Mouse (Mus musculus) bone marrow, adult 2 months (tissue): ENCODE data around the gene Synj1. TPM values are rescaled to one million over a fixed set of nuclear protein-coding genes. Genes with fewer than 3 reads are reported as not detected.

ENCODE experiments used
- H3K27ac ChIP-seq: fragments of 200-500 bp; 2 replicates; pipeline ENCODE4 v1.5.1; 2012; ENCODE audit warnings: low read depth, mild to moderate bottlenecking, control low read depth, inconsistent platforms, low read length; ENCODE audit not compliant: control insufficient read depth, poor library complexity, insufficient read depth
- H3K4me1 ChIP-seq: fragments of 200-500 bp; 2 replicates; pipeline ENCODE4 v1.6.1; 2011; ENCODE audit warnings: low read length; ENCODE audit not compliant: control insufficient read depth, insufficient read depth
- H3K4me3 ChIP-seq: fragments of 200-500 bp; replicated peaks from 2 replicates; pipeline ENCODE3; 2011; ENCODE audit warnings: mild to moderate bottlenecking, low read depth, low read length, control low read depth; ENCODE audit not compliant: control insufficient read depth
- CTCF ChIP-seq: fragments of 200-500 bp; IDR thresholded peaks from 2 replicates; pipeline ENCODE4 v1.5.1; 2011; ENCODE audit warnings: low read length, control low read depth; ENCODE audit not compliant: control insufficient read depth, insufficient read depth
- POLR2A ChIP-seq: fragments of 200-500 bp; IDR thresholded peaks from 2 replicates; pipeline ENCODE4 v1.6.1; 2011; ENCODE audit warnings: low read depth, mild to moderate bottlenecking, control low read depth, low read length, borderline replicate concordance; ENCODE audit not compliant: control insufficient read depth
- WGBS: fragments of 180-500 bp; shearing (Covaris S2); methylation state at CpG from one replicate; pipeline ENCODE4 v1.1.7; 2018; 5-methylcytosine and 5-hydroxymethylcytosine counted together
- polyA plus RNA-seq: library from polyadenylated mRNA; stranded (reverse); fragments of >200 nt; gene quantifications from 2 replicates; pipeline ENCODE4 v1.2.4, GENCODE M21; 2011; ENCODE audit warnings: low replicate concordance; ENCODE audit not compliant: missing spikeins, insufficient read depth, insufficient read length

The Synj1 gene
- polyA plus RNA-seq, 1 experiment = 38.2 TPM

DNA sequence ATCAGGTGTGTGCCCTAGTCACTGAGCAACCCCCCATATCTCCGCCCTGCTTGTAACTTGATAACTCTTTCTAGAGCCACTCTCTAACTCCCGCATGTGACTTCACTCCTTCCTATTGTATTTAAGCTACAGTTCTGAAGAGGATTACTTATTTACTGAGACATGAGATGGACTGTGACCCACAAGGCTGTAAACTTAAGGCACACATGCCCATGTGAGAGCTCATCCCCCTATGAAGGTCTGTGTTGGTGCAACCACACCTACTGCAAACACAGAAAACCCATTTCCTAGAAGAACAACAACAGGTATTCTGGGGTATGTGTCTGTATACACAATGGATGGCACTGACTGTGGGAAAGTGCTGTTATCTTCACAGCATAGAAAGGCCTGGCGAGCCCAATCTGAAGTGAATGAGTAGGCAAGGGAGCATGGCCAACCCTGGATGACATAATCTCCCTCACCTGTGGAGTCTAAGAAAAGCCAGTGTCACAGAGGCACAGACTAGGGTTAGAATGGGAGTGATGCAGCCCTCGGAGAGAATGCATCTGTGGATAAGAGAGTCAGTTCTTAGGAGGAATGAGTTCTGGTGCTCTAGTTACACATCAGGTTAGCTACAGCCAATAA, 6.1 kb downstream of the Synj1 start:
- TF ChIP-seq POLR2A (no peak), CTCF (no peak)

GRCm38 (mm10) chr16:91001098-91001497, 10.0 kb downstream of the Synj1 start:
- WGBS = 10% methylated on average over 2 of the region's 2 CpGs
- H3K27ac ChIP-seq = peak overlapping the region; percentile 61; the same call in 1 of the 2 replicates
- TF ChIP-seq CTCF (no peak), POLR2A (no peak)
- peaks cover 1% of the 10 kb centered on the region; the same call in 1 of the 2 replicates for H3K4me1 ChIP-seq
- H3K4me3 ChIP-seq = no peak overlapping the region

More for the DNA sequence above, 6.1 kb downstream of the Synj1 start:
- Histone ChIP-seq H3K27ac (no peak overlapping the region), H3K4me3 (no peak overlapping the region), H3K4me1 (peaks cover 1% of the 10 kb centered on the region; the same call in 1 of the 2 replicates)
- WGBS = 78% methylated on average over 4 of the region's 4 CpGs

DNA sequence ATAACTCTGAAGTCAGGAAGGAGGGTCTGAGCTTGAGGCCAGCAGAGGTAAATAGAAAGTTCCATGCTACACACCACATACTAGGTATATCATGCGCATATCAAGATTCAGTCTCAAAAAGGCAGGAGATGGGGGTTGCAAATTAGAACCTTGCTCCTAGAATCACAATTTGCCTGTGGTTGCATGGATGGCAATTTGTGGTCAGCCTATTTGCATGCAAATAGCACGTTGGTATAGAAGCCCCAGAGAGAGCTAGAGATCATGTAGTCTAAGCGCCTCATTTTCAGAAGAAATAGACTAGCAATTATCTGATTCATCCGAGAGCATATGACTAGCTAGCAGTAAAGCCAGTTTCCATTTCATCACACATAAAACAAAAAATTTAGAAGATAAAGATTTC, 11.3 kb downstream of the Synj1 start:
- TF ChIP-seq CTCF (no peak), POLR2A (no peak)
- Histone ChIP-seq H3K4me3 (no peak overlapping the region), H3K4me1 (peaks cover 1% of the 10 kb centered on the region; the same call in 1 of the 2 replicates), H3K27ac (no peak overlapping the region)
- WGBS = 66% methylated on average over 4 of the region's 4 CpGs

DNA sequence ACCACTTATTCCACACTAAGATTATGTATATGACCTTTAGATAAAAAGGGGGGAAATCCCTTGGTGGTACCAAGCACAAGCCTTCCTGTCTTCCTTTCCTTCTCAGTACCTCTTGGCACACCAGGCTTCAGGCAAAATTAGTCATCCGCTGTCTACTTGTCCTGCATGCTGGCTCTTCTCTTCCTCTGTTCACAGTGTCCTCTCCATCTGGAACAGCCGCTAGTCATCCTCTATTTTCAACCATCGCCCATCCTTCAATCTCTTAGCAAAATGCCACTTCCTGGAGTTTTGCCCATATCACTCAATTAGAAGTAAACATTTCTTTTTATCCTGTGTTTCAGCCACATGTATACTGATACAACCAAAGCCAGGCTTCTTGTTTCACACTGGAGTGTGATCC, 13.3 kb downstream of the Synj1 start:
- TF ChIP-seq CTCF = no peak
- no peak for TF ChIP-seq POLR2A
- 93% methylated on average over 3 of the region's 3 CpGs for WGBS
- Histone ChIP-seq H3K4me1 (peaks cover 1% of the 10 kb centered on the region; the same call in 1 of the 2 replicates), H3K4me3 (no peak overlapping the region), H3K27ac (no peak overlapping the region)

DNA sequence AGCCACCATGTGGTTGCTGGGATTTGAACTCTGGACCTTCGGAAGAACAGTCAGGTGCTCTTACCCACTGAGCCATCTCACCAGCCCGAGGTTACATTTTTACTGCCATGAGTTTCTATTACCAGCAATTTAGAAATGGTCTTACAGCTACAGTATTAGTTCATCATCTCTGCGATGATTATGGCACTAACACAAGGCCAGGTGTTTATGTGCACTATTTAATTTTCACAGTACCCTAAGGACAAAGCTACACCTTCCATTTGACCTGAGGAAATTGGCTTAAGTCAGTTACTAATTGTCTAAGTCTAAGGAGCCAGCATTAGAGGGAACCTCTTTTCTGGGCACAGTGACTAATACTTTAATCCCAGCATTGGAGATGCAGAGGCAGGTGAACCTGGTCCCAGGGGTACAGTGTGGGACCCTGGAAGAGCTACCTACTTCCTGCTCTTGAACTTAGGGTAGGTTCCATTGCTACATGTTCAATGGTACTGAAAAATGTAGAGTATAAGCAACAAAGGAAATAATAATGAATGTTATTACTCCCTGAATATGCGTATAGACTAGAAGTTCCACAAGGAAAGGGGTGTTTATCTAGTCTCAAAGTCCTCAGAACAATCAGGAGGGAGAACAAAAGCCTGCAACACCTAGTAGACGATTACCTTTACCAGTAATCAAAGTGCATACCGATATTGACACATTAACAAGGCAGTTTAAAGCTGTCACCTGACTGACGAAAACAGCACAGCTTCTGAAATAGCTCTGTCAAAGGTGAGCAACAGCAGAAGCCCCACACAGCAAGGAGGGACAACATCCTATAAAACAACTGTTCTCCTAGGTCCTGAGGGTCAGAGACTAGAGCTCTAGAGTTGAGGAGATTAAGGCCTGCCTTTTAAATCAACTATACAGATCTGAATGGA, 14.5 kb downstream of the Synj1 start:
- no peak overlapping the region for H3K4me3 ChIP-seq
- peaks cover 1% of the 10 kb centered on the region; the same call in 1 of the 2 replicates for H3K4me1 ChIP-seq
- WGBS = 87% methylated on average over 7 of the region's 7 CpGs
- no peak for TF ChIP-seq CTCF
- TF ChIP-seq POLR2A = no peak
- no peak overlapping the region for H3K27ac ChIP-seq

GRCm38 (mm10) chr16:90995498-90995897, 15.6 kb downstream of the Synj1 start:
- H3K4me3 ChIP-seq = no peak overlapping the region

DNA sequence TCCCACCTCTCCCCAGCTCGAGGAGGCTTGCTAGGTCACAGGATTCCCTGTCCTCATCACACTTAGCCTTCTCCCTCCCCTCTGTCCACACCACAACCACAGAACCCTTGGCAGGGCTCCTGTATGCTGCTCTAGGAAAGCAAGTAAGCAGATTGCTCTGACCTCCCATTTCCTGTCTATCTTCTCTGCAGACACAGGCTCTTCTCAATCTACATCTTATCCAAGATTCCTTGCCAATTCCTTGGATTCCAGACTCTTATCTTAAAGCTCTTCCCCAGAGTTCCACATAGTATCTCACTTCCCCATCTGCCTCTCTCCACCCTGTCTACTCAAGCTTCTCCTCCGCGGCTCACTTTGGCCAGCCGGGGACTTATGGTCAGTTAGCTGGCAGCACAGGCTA, 16.1 kb downstream of the Synj1 start:
- Histone ChIP-seq H3K4me3 (peak overlapping the region; percentile 29), H3K4me1 (no peaks in the 10 kb centered on the region; the same call in 1 of the 2 replicates), H3K27ac (peak overlapping the region; percentile 49; the same call in 1 of the 2 replicates)
- WGBS = 1% methylated on average over 4 of the region's 4 CpGs
- TF ChIP-seq POLR2A (no peak), CTCF (no peak)

More at GRCm38 (mm10) chr16:90995498-90995897, 15.6 kb downstream of the Synj1 start:
- TF ChIP-seq POLR2A = no peak
- no peak for TF ChIP-seq CTCF
- WGBS = 6% methylated on average over 5 of the region's 5 CpGs
- Histone ChIP-seq H3K27ac (peak overlapping the region; percentile 49; the same call in 1 of the 2 replicates), H3K4me1 (peaks cover 1% of the 10 kb centered on the region; the same call in 1 of the 2 replicates)

DNA sequence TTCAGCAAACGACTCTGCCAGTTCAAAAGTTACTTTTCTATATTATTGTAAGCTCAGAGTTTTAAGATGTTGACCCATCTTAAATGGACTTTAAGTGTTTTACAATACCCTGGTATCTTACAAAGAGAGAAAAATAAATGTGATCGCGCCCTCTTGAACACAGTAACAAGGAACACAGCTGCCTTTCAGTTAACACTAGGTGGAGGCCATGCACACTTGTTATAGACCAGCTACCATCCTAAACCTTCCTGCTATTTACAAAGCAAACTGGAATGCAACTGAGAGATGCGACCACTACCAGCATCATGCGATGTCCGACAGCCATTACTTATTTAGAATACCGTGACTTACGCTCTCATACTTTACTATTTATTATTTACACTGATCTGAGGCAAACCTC, 21.9 kb downstream of the Synj1 start:
- H3K27ac ChIP-seq = no peak overlapping the region
- TF ChIP-seq POLR2A (no peak), CTCF (no peak)
- H3K4me1 ChIP-seq = no peaks in the 10 kb centered on the region; the same call in 1 of the 2 replicates
- WGBS = 92% methylated on average over 8 of the region's 8 CpGs
- H3K4me3 ChIP-seq = no peak overlapping the region

- WGBS = 55% methylated on average over 3 of the region's 3 CpGs
- no peaks in the 10 kb centered on the region; the same call in 1 of the 2 replicates for H3K4me1 ChIP-seq
- TF ChIP-seq POLR2A (no peak), CTCF (no peak)
- no peak overlapping the region for H3K27ac ChIP-seq
- H3K4me3 ChIP-seq = no peak overlapping the region
Measured at GRCm38 (mm10) chr16:90988665-90989064, 22.4 kb downstream of the Synj1 start.
